Mouse (Mus musculus) retina, postnatal 7 days (tissue): ENCODE measurements at regions not wholly inside any gene's neighbourhood (a gene's known extent, or its start where the extent isn't known, plus 50 kb on each side); places are given as distances from the start of the nearest gene placed in this dataset.
A peak's percentile ranks its signal among the peaks of the same experiment; 100 is the strongest.
"Not testable (repeated sequence)": the region's sequence is repeated elsewhere in the genome, so short reads cannot be mapped to it uniquely, and the experiment has no call there.

Source experiments
- DNase-seq: peaks from one replicate; pipeline ENCODE4 v3.0.0-alpha.2; 2012; ENCODE audit warnings: low read depth, low spot score

GRCm38 (mm10) chr17:15247546-15248416, 128.9 kb downstream of the Dll1 start:
- DNase-seq, result peak; percentile 46

- DNase-seq, result no peak
Observed at GRCm38 (mm10) chr17:15242976-15243635, 133.6 kb downstream of the Dll1 start.

- DNase-seq, result no peak
Observed at GRCm38 (mm10) chr17:15242356-15242755, 134.3 kb downstream of the Dll1 start.

GRCm38 (mm10) chr17:15241491-15241890, 135.2 kb downstream of the Dll1 start:
- DNase-seq, result no peak

GRCm38 (mm10) chr17:15240641-15241040, 136.0 kb downstream of the Dll1 start:
- DNase-seq, result not testable (repeated sequence)

- no peak for DNase-seq
Observed at GRCm38 (mm10) chr17:15240011-15240410, 136.7 kb downstream of the Dll1 start.

- no peak for DNase-seq
Observed at GRCm38 (mm10) chr17:15235041-15235440, 141.6 kb downstream of the Dll1 start.

- no peak for DNase-seq
Observed at GRCm38 (mm10) chr17:15231175-15231574, 145.5 kb downstream of the Dll1 start.

GRCm38 (mm10) chr17:15229159-15229558, 147.5 kb downstream of the Dll1 start:
- DNase-seq, result no peak

GRCm38 (mm10) chr17:15228077-15228476, 148.6 kb downstream of the Dll1 start:
- DNase-seq, result no peak

- no peak for DNase-seq
Observed at GRCm38 (mm10) chr17:15223826-15224225, 152.8 kb downstream of the Dll1 start.

GRCm38 (mm10) chr17:15222923-15223322, 153.7 kb downstream of the Dll1 start:
- no peak for DNase-seq

- DNase-seq, result no peak
Observed at GRCm38 (mm10) chr17:15214157-15214685, 162.5 kb downstream of the Dll1 start.

- no peak for DNase-seq
Observed at GRCm38 (mm10) chr17:15208808-15209173, 167.5 kb upstream of the Gm3448 start.

- peak; percentile 47 for DNase-seq
Observed at GRCm38 (mm10) chr17:15208030-15208807, 166.9 kb upstream of the Gm3448 start.

- DNase-seq, result no peak
Observed at GRCm38 (mm10) chr17:15207182-15208029, 166.1 kb upstream of the Gm3448 start.

- no peak for DNase-seq
Observed at GRCm38 (mm10) chr17:15205799-15206198, 164.5 kb upstream of the Gm3448 start.

- DNase-seq, result no peak
Observed at GRCm38 (mm10) chr17:15204524-15204923, 163.2 kb upstream of the Gm3448 start.

- DNase-seq, result no peak
Observed at GRCm38 (mm10) chr17:15199235-15199634, 157.9 kb upstream of the Gm3448 start.

- DNase-seq, result no peak
Observed at GRCm38 (mm10) chr17:15197361-15197760, 156.0 kb upstream of the Gm3448 start.

GRCm38 (mm10) chr17:15195819-15196218, 154.5 kb upstream of the Gm3448 start:
- DNase-seq, result no peak
